Mouse (Mus musculus) liver, adult 2 months (tissue): ENCODE results near the gene Nop53. TPM values are rescaled to one million over a fixed set of nuclear protein-coding genes. Genes with fewer than 3 reads are reported as not detected.
A peak's percentile ranks its signal among the peaks of the same experiment; 100 is the strongest.

Experiments used
- DNase-seq: peaks from one replicate; pipeline ENCODE4 v3.0.0-alpha.2; 2011; ENCODE audit warnings: low read depth, low spot score; ENCODE audit errors: extremely low read depth
- H3K27ac ChIP-seq: fragments of 200-500 bp; replicated peaks from 2 replicates; pipeline ENCODE4 v1.5.1; 2012; ENCODE audit warnings: low read depth, mild to moderate bottlenecking, control low read depth, inconsistent platforms, low read length; ENCODE audit not compliant: insufficient read depth
- H3K27me3 ChIP-seq: fragments of 200-500 bp; 2 replicates; pipeline ENCODE4 v1.6.1; 2012; ENCODE audit warnings: mild to moderate bottlenecking, moderate library complexity, low read length, inconsistent platforms; ENCODE audit not compliant: control insufficient read depth, insufficient read depth
- H3K36me3 ChIP-seq: fragments of 200-500 bp; 2 replicates; pipeline ENCODE4 v1.6.1; 2012; ENCODE audit warnings: low read length, inconsistent platforms; ENCODE audit not compliant: control insufficient read depth, insufficient read depth
- H3K4me1 ChIP-seq: fragments of 200-500 bp; 2 replicates; pipeline ENCODE4 v1.6.1; 2011; ENCODE audit warnings: low read length; ENCODE audit not compliant: control insufficient read depth, insufficient read depth
- H3K4me3 ChIP-seq: fragments of 200-500 bp; 2 replicates; pipeline ENCODE4 v1.5.1; 2011; ENCODE audit warnings: low read depth, mild to moderate bottlenecking, control low read depth, low read length, moderate library complexity; ENCODE audit not compliant: insufficient read depth
- H3K79me2 ChIP-seq: fragments of 200-500 bp; 2 replicates; pipeline ENCODE4 v1.6.1; 2012; ENCODE audit warnings: inconsistent platforms, mild to moderate bottlenecking, low read length, moderate library complexity; ENCODE audit not compliant: control insufficient read depth, insufficient read depth
- H3K9ac ChIP-seq: fragments of 200-500 bp; 2 replicates; pipeline ENCODE4 v1.6.1; 2012; ENCODE audit warnings: low read depth, mild to moderate bottlenecking, control low read depth, inconsistent platforms, low read length
- CTCF ChIP-seq: fragments of 200-500 bp; IDR thresholded peaks from 2 replicates; pipeline ENCODE4 v1.5.1; 2011; ENCODE audit warnings: low read depth, low read length, control low read depth
- POLR2A ChIP-seq: fragments of 200-500 bp; IDR thresholded peaks from 2 replicates; pipeline ENCODE4 v1.6.1; 2011; ENCODE audit warnings: low read length, control low read depth; ENCODE audit not compliant: insufficient read depth; ENCODE audit errors: extremely low read depth
- WGBS: fragments of 180-500 bp; shearing (Covaris S2); methylation state at CpG from one replicate; pipeline ENCODE4 v1.1.7; 2018; 5-methylcytosine and 5-hydroxymethylcytosine counted together
- polyA plus RNA-seq: library from polyadenylated mRNA; depleted of rRNA; stranded (reverse); fragments of >200 nt; gene quantifications from 2 replicates; pipeline ENCODE4 v1.2.3, GENCODE M21; 2012
- total RNA-seq: library from RNA; depleted of rRNA; stranded (reverse); fragments of >200 nt; gene quantifications from 2 replicates; pipeline ENCODE4 v1.2.3, GENCODE M21; 2014

Nop53 gene
- total and polyA plus RNA-seq, 2 experiments = 59.6 to 65.2 TPM

GRCm38 (mm10) chr7:15962311-15963288 is 16.7 kb upstream of the Nop53 start:
- DNase-seq = no peak
- WGBS = 72% methylated on average over 12 of the region's 12 CpGs
- H3K27me3 ChIP-seq = no peaks in the 10 kb centered on the region
- H3K27ac ChIP-seq = 0 out of 2 replicates have a peak overlapping the region, but pooled peaks have one; percentile 17
- TF ChIP-seq POLR2A (no peak), CTCF (no peak)
- no peak overlapping the region; the same call in 1 of the 2 replicates for H3K9ac ChIP-seq
- no peaks in the 10 kb centered on the region for H3K4me1 ChIP-seq
- H3K4me3 ChIP-seq = no peak overlapping the region
- no peaks in the 10 kb centered on the region for H3K79me2 ChIP-seq
- no peaks in the 10 kb centered on the region for H3K36me3 ChIP-seq

- Histone ChIP-seq H3K79me2 (no peaks in the 10 kb centered on the region), H3K27me3 (no peaks in the 10 kb centered on the region), H3K4me3 (no peak overlapping the region), H3K9ac (no peak overlapping the region), H3K27ac (no peak overlapping the region), H3K4me1 (no peaks in the 10 kb centered on the region), H3K36me3 (no peaks in the 10 kb centered on the region)
- DNase-seq = no peak
- 89% methylated on average over 7 of the region's 7 CpGs for WGBS
- TF ChIP-seq POLR2A (no peak), CTCF (no peak)
Measured at GRCm38 (mm10) chr7:15961798-15962197, 15.9 kb upstream of the Nop53 start.

DNA sequence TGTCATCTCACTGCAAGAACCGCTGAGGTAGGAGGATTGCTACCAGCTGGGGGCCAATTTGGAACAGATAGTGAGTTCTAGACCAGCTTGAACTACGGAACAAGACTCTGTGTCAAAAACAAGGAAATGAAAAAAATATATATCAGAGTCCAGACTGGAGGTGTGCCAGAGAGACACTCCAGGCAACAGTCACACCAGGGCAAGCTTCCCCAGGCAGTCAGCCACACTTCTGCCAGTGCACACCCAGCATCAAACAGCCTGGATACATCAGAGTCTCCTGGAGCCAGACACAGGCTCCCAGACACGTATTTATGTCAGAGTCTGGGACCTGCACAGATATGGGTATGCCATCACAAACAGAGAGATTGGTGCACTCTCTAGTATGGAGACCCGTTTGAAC is 15.4 kb upstream of the Nop53 start:
- TF ChIP-seq POLR2A (no peak), CTCF (no peak)
- no peaks in the 10 kb centered on the region for H3K79me2 ChIP-seq
- H3K4me1 ChIP-seq = no peaks in the 10 kb centered on the region
- H3K9ac ChIP-seq = no peak overlapping the region
- H3K36me3 ChIP-seq = no peaks in the 10 kb centered on the region
- no peak overlapping the region for H3K27ac ChIP-seq
- 62% methylated on average over 4 of the region's 4 CpGs for WGBS
- H3K27me3 ChIP-seq = no peaks in the 10 kb centered on the region
- no peak overlapping the region for H3K4me3 ChIP-seq
- DNase-seq = no peak

DNA sequence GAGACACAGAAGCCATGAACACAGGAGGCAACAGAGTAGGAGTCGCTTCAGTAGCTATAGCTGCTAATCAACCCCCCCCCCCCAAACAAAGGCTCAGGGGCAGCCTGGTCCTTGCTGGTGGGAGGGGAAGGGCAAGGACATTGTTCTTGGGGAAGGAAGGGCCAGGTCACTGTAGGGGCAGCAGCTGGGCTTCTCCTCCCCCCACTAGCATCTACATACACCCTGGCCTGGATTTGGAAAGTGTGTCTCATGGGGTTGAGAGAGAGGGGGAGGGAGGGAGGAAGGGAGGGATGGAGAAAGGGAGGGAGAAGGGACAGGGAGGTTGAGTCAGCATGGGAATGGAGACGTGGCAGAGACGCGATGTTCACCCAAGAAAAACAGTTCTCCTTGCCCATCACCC is 14.8 kb upstream of the Nop53 start:
- no peaks in the 10 kb centered on the region for H3K27me3 ChIP-seq
- no peaks in the 10 kb centered on the region for H3K36me3 ChIP-seq
- no peak overlapping the region for H3K9ac ChIP-seq
- H3K79me2 ChIP-seq = no peaks in the 10 kb centered on the region
- 70% methylated on average over 4 of the region's 4 CpGs for WGBS
- no peak for DNase-seq
- H3K4me1 ChIP-seq = no peaks in the 10 kb centered on the region
- no peak overlapping the region for H3K4me3 ChIP-seq
- H3K27ac ChIP-seq = no peak overlapping the region
- TF ChIP-seq POLR2A = no peak
- no peak for TF ChIP-seq CTCF

GRCm38 (mm10) chr7:15956143-15956542 is 10.3 kb upstream of the Nop53 start:
- Histone ChIP-seq H3K27ac (no peak overlapping the region), H3K9ac (no peak overlapping the region), H3K36me3 (no peaks in the 10 kb centered on the region), H3K4me1 (no peaks in the 10 kb centered on the region), H3K4me3 (no peak overlapping the region), H3K79me2 (no peaks in the 10 kb centered on the region), H3K27me3 (0 out of 2 replicates have a peak, but pooled peaks cover 2% of the 10 kb centered on the region)
- WGBS = 85% methylated on average over 5 of the region's 5 CpGs
- DNase-seq = no peak
- no peak for TF ChIP-seq POLR2A
- TF ChIP-seq CTCF = no peak

DNA sequence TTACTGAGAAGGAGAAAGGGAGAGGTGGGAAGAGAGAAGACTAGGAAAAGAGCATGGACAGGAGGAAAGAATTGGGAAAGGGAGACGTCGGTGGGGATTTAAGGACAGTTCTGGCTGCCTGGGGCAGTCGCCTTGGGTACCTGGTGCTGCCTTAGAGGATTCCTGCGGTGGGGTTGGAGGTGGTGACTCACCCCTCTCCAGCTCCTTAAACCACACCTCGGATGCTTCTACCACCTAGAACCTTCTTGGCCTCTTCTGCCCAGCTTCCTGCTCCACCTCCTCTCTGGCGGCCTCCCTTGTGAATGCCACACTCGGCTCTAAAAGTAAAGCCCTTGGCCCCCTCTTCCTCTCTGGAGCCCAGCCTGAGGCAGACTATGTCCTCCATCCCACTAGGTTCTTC is 9.6 kb upstream of the Nop53 start:
- TF ChIP-seq POLR2A (no peak), CTCF (no peak)
- DNase-seq = no peak
- Histone ChIP-seq H3K27me3 (0 out of 2 replicates have a peak, but pooled peaks cover 2% of the 10 kb centered on the region), H3K79me2 (no peaks in the 10 kb centered on the region), H3K27ac (no peak overlapping the region), H3K4me3 (no peak overlapping the region), H3K4me1 (no peaks in the 10 kb centered on the region), H3K9ac (no peak overlapping the region), H3K36me3 (no peaks in the 10 kb centered on the region)
- WGBS = 45% methylated on average over 7 of the region's 7 CpGs
